Mouse (Mus musculus) right cerebral cortex, postnatal 10 days (tissue): ENCODE results near the gene Lsamp.
A peak's percentile ranks its signal among the peaks of the same experiment; 100 is the strongest.

Experiments used
- DNase-seq, 2 experiments: peaks; one replicate each; pipeline ENCODE4 v3.0.0; 2021; ENCODE audit warnings: low spot score in 2 of 2

Lsamp gene

DNA sequence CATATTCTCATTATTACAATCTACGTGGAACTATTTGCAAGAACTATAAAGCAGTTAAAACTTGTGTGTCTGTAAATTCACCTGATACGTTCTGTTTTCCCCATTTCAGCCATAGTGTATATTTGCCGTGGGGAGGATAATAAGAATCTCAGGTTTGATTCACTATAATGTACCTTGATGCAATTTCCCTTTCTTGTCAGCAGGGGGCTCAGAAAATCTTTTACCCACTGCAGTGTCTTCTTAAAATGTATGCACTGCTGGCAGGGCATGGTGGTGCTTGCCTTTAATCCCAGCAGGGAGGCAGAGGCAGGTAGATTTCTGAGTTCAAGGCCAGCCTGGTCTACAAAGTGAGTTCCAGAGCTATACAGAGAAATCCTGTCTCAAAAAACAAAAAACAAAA is 287.7 kb downstream of the Lsamp start:
- DNase-seq: no peak

DNA sequence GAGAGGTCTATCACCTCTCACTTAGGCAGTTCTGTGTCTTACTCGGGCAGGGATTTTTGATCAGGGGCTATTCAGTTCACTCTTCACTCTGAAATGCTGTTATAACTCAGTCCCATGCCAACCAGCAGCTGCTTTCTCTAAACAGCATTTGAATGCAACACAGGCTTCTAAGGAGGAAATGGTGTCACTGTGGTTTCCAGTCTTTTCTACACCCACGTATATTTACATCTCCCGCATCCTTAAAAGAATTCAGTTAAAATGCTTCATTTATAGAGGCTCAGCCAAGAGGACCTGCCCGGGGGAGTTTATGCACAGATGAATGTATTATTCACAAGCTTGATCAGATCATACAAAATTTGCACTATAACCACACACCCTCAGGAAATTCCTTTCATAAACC is 306.0 kb downstream of the Lsamp start:
- peak; percentile 25 to 27 for DNase-seq

- no peak for DNase-seq
Measured at GRCm38 (mm10) chr16:40294296-40294882, 310.2 kb downstream of the Lsamp start.

- no peak for DNase-seq
Measured at GRCm38 (mm10) chr16:40295240-40295639, 311.1 kb downstream of the Lsamp start.

GRCm38 (mm10) chr16:40307666-40308065 is 323.5 kb downstream of the Lsamp start:
- no peak for DNase-seq

GRCm38 (mm10) chr16:40316199-40316598 is 332.0 kb downstream of the Lsamp start:
- no peak for DNase-seq

DNA sequence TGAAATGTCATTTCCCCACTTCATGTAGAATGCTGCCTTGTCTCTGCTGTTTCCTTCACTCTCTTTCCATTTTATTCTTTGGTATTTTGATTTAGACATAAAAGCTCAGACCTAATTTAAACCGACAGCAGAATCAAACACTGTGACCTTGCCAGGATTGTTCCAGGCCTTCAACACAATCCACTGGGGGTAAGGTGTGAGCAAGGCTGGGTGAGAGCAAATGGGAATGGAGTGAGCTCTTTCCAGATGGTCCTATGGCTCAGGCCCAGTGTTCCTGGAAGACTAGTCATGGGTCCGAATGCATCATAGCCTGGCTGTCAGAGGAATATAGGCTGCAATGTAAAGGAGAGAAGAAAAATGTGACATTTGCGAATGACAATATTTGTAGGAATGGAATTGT is 340.6 kb downstream of the Lsamp start:
- DNase-seq: no peak

GRCm38 (mm10) chr16:40328249-40328820 is 344.2 kb downstream of the Lsamp start:
- DNase-seq: no peak

- DNase-seq: no peak
Measured at GRCm38 (mm10) chr16:40369677-40370076, 385.5 kb downstream of the Lsamp start.

DNA sequence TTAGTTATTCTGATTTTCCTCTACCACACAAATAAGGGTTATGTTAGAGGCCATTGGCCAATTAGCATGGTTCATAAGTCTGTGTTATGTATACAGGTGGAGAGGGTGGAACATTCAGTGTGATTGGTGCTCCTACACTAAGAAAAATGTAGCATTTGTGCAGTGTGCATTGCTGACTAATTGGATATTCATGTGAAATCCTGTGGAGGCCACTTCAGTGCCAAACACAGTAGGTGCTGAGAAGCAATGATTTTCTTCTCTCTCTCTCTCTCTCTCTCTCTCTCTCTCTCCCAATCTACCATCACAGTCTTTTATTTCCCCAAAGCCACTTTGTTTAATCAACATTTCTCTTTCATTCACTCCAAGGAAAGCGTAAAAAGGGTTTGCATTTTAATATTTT is 387.1 kb downstream of the Lsamp start:
- DNase-seq: no peak

- no peak for DNase-seq
Measured at GRCm38 (mm10) chr16:40375314-40375713, 391.2 kb downstream of the Lsamp start.

GRCm38 (mm10) chr16:40377129-40377799 is 393.1 kb downstream of the Lsamp start:
- no peak for DNase-seq

- no peak for DNase-seq
Measured at GRCm38 (mm10) chr16:40392106-40392505, 407.9 kb downstream of the Lsamp start.

- no peak for DNase-seq
Measured at GRCm38 (mm10) chr16:40399531-40399930, 415.4 kb downstream of the Lsamp start.

GRCm38 (mm10) chr16:40434280-40434679 is 450.1 kb downstream of the Lsamp start:
- no peak for DNase-seq

DNA sequence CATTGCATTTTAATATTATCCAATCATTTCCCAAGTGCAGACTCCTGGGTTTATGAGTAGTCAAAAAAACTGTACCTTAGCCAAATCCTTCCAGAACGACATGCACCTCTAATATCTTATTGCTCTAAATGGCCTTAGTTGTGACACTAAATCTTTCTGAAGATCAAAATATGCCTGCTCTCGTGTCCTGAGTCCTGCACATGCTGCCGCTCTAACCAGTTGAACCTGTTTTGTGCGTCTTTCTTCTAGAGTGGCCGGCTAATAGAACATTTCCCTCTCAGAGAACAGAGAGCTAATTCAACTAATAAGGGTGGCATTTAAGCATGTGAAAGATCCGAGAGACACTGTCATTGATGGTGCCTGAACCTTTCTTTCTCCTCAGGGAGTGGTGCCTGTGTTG is 452.3 kb downstream of the Lsamp start:
- no peak for DNase-seq

GRCm38 (mm10) chr16:40437879-40438278 is 453.7 kb downstream of the Lsamp start:
- no peak for DNase-seq

DNA sequence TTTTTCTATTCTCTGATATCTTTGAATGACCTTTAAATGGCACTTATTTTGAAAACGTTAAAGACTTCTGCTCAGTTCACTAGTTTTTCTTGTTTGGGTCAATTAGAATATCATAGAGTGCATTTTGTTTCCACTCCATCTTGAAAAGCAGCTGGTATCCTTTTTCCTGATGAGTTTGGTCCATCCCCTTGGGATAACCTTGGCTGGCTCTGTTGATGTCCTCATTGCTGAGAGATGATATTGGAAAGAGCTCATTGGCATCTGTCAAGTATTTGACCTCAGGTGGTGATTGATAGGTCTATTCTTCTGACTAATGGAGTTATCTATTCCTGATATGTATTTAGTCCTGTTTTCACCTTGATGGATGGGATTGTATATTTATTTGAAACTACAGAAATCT is 454.7 kb downstream of the Lsamp start:
- no peak for DNase-seq

DNA sequence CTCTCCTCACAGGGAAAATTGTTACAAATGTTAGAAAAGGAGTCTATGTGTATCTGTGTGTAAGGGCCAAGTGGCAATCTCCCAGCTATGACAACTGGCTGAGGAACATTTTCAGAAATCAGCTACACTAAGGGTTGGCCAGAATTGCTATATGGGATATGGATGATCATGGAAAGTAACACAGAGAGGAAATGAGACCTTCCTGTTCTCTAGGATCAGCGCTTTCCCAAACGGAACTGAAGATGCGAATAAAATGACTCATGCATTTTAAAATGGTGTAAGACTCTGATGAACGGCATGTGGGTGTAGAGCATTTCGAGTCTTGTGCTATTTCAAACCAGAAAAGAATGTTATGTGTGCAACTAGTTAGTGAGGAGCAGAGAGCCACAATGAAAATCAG is 462.4 kb downstream of the Lsamp start:
- DNase-seq: no peak

DNA sequence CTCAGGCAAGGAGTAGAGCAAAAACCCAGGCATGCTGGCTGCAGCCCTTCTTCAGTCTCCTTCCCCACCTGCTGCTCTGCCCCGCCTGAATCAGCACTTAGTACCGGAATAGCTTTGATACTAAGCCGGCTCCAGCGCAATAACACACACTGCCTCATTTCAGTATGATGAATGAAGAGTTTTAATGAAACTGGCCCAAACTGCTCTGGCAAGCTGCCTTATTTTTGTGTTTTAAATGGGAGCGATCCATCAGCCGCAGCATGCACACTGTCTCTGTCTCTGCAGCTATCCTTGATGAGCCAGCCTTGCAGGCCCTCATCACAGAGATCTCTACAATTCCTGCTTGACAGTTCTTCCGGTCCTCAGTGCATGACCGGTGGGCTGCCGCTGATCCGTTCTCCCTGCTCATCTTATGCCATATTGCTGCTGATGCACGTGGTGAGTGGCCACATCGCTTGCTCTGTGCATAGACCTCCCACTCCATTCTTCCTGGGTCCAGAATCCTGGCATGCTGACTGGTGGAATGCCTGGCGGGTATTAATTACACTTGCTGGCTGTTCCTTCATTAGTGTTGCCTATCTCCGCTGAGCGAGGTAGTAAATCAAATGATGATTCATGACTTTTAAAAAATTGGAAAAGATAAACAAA is 479.4 kb downstream of the Lsamp start:
- peak; percentile 48 to 53 for DNase-seq

DNA sequence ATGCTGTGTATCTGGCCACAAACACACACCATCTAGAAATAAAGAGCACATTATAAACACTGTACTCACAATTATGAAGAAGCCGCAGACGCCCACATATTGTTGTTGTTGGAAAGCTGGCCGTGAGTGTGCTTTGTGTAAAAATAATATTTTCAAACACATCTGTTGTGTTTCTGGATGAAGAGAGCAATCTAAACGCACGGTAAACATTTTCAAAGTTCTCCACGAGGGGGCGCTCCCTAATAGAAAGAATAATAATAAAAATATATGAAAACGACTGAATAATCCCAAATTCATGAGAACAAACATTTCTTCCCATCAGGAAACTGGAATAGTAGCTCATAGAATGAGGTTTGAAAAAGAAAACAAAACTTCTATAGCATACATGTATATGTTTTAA is 482.4 kb downstream of the Lsamp start:
- peak; percentile 35 to 56 for DNase-seq

GRCm38 (mm10) chr16:40470946-40471345 is 486.8 kb downstream of the Lsamp start:
- no peak for DNase-seq

DNA sequence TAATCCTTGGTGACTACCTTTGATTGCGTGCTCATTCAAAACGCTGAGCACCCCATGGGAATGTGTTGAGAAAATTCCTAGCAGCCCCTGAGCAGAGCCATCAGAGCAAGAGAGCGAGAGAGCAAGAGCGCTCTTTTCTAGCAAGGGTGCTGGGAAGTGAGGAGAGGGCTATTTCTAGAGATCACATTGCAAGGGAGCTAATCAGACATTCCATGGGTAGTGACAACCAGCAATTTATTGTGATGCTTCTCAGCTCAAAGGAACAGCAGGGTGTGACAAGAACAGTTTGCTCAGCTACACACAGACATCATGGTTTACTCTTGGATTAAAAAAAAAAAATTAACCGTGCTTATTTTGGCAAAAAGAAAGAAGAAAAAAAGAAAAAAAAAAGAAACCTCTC is 487.8 kb downstream of the Lsamp start:
- DNase-seq: no peak
